Mouse (Mus musculus): ENCODE results near the gene Ccdc12. TPM values are rescaled to one million over a fixed set of nuclear protein-coding genes. Genes with fewer than 3 reads are reported as not detected.

The Ccdc12 gene
- polyA plus RNA-seq (2014; fragmentation: Illumina TruSeq; extraction: RNeasy Lipid Tissue Mini Kit (QIAGEN cat#74804); ENCODE audit: insufficient read depth, low read depth, low replicate concordance) = 141 TPM

DNA sequence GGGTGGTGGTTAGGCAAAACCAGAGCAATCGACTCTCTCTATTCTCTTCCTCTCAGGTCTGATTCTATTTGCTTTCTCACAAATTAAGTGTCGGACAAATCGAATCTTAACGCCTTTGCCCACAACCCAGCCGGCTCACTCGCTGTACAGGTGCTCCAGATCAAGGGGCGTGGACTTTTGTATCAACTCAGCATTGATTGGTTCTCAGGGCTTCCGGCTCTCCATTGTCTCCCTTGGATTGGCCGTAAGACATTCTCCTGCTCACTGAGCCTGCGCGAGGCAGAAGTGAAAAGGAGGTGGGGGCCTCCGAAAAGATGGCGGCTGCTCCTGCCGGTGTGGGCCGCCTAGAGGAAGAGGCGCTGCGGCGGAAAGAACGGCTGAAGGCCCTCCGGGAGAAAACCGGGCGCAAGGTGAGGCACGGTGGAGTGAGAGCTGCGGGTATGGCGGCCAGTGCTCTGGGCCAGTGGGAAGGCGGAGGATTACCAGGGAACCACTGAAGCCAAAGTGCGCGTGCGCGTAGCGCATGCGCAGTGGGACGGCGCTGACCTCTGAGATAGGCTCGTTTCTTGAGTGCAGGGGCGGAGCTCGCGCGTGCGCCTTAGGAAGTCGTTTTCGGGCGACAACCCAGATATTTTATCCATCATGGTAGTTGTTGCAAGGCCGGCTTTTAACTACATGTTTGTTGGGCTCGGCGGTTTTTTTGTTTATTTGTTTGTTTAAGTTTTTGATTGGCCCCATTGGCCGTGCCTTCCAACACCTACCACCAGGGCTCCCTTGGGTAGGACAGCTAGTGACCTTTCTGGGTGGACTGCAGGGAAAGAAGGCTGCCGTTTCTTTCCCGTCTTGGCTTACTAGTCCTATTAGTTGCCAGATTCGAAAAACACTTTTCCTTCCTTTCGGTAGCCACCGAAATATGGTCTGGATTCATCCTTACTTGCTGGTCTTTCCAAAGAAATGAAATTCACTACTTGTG, at the start of gene Ccdc12:
Ccdc12 (plus strand) TSS at position 255 of the 973 bp plus-strand sequence.

DNA sequence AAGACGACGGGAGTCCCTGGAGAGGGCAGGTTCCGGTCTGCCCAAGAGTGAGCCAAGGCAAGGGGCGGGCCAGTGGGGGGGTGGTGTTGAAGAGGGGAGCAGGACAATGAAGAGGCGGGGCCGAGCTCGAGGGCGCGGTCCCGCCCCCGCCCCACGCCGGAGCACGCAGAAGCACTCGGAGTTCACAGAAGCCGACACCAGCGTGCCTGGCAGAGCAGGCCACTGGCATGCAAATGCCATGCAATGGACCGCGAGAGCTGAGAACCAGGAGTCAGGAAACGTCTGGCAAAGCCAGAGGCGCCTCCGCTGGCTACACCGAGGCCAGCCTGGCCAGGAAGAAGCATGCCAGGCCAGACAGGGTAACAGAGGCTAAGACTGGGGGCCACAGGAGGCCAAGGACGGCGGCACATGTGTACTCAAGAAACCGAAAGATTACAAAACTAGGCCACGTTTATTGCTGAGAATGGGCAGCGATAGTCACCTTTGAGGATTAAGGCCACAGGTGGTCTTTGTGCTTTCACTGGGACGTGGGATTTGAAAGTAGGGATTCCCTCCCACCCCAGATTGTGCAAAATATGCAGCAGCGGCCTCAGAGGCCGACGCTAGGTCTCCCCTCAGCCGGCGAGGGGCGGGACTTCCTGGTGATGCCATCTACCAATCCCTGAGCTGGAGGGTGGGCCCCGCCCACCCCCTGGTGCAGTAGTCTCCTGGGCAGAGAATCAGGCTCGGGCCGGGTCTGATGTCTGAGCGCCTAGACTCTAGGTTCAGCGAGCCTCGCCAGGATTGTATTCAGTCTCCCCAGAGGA, 31.7 kb upstream of the Ccdc12 start, which contains the start of gene Nradd:
Nradd (minus strand) TSS at position 92 of the 806 bp plus-strand sequence.

GRCm38 (mm10) chr9:110653655-110654461, 2.4 kb upstream of the Ccdc12 start, which contains the start of gene Nbeal2:
Nbeal2 (minus strand) TSS chr9:110654161.

GRCm38 (mm10) chr9:110741711-110742294, 85.5 kb downstream of the Ccdc12 start, which contains the start of gene Myl3:
Myl3 (plus strand) TSS chr9:110741861.

GRCm38 (mm10) chr9:110746961-110747360, 90.7 kb downstream of the Ccdc12 start, which contains the start of gene Pth1r:
Pth1r (minus strand) TSS chr9:110747145.

Other genes starting within 250 kb of the Ccdc12 start
- 13.4 TPM for gene Ptpn23, start 248.3 kb upstream of the Ccdc12 start, polyA plus RNA-seq (2014; fragmentation: Illumina TruSeq; extraction: RNeasy Lipid Tissue Mini Kit (QIAGEN cat#74804); ENCODE audit: insufficient read depth, low read depth, low replicate concordance)
- gene Ngp, start 236.8 kb upstream of the Ccdc12 start, polyA plus RNA-seq (2014; fragmentation: Illumina TruSeq; extraction: RNeasy Lipid Tissue Mini Kit (QIAGEN cat#74804); ENCODE audit: insufficient read depth, low read depth, low replicate concordance) = 0.45 TPM
- 6.5 TPM for gene Klhl18, start 179.8 kb upstream of the Ccdc12 start, polyA plus RNA-seq (2014; fragmentation: Illumina TruSeq; extraction: RNeasy Lipid Tissue Mini Kit (QIAGEN cat#74804); ENCODE audit: insufficient read depth, low read depth, low replicate concordance)
- 4.5 TPM for gene Kif9, start 179.5 kb upstream of the Ccdc12 start, polyA plus RNA-seq (2014; fragmentation: Illumina TruSeq; extraction: RNeasy Lipid Tissue Mini Kit (QIAGEN cat#74804); ENCODE audit: insufficient read depth, low read depth, low replicate concordance)
- 32.7 TPM for gene Setd2, start 123.9 kb upstream of the Ccdc12 start, polyA plus RNA-seq (2014; fragmentation: Illumina TruSeq; extraction: RNeasy Lipid Tissue Mini Kit (QIAGEN cat#74804); ENCODE audit: insufficient read depth, low read depth, low replicate concordance)
- 19.5 TPM for gene Nradd, start 32.1 kb upstream of the Ccdc12 start, polyA plus RNA-seq (2014; fragmentation: Illumina TruSeq; extraction: RNeasy Lipid Tissue Mini Kit (QIAGEN cat#74804); ENCODE audit: insufficient read depth, low read depth, low replicate concordance)
- gene Nbeal2, start 2.3 kb upstream of the Ccdc12 start, polyA plus RNA-seq (2014; fragmentation: Illumina TruSeq; extraction: RNeasy Lipid Tissue Mini Kit (QIAGEN cat#74804); ENCODE audit: insufficient read depth, low read depth, low replicate concordance) = 10.7 TPM
- 12.4 TPM for gene Myl3, start 85.4 kb downstream of the Ccdc12 start, polyA plus RNA-seq (2014; fragmentation: Illumina TruSeq; extraction: RNeasy Lipid Tissue Mini Kit (QIAGEN cat#74804); ENCODE audit: insufficient read depth, low read depth, low replicate concordance)
- gene Pth1r, start 90.6 kb downstream of the Ccdc12 start, polyA plus RNA-seq (2014; fragmentation: Illumina TruSeq; extraction: RNeasy Lipid Tissue Mini Kit (QIAGEN cat#74804); ENCODE audit: insufficient read depth, low read depth, low replicate concordance) = 3.5 TPM
- not detected for gene Prss42, start 141.7 kb downstream of the Ccdc12 start, polyA plus RNA-seq (2014; fragmentation: Illumina TruSeq; extraction: RNeasy Lipid Tissue Mini Kit (QIAGEN cat#74804); ENCODE audit: insufficient read depth, low read depth, low replicate concordance)
- not detected for gene Prss44, start 157.5 kb downstream of the Ccdc12 start, polyA plus RNA-seq (2014; fragmentation: Illumina TruSeq; extraction: RNeasy Lipid Tissue Mini Kit (QIAGEN cat#74804); ENCODE audit: insufficient read depth, low read depth, low replicate concordance)
- gene Prss43, start 170.2 kb downstream of the Ccdc12 start, polyA plus RNA-seq (2014; fragmentation: Illumina TruSeq; extraction: RNeasy Lipid Tissue Mini Kit (QIAGEN cat#74804); ENCODE audit: insufficient read depth, low read depth, low replicate concordance) = not detected
- gene Prss45, start 178.1 kb downstream of the Ccdc12 start, polyA plus RNA-seq (2014; fragmentation: Illumina TruSeq; extraction: RNeasy Lipid Tissue Mini Kit (QIAGEN cat#74804); ENCODE audit: insufficient read depth, low read depth, low replicate concordance) = not detected
- gene Prss46, start 188.0 kb downstream of the Ccdc12 start, polyA plus RNA-seq (2014; fragmentation: Illumina TruSeq; extraction: RNeasy Lipid Tissue Mini Kit (QIAGEN cat#74804); ENCODE audit: insufficient read depth, low read depth, low replicate concordance) = not detected
- gene Prss50, start 201.5 kb downstream of the Ccdc12 start, polyA plus RNA-seq (2014; fragmentation: Illumina TruSeq; extraction: RNeasy Lipid Tissue Mini Kit (QIAGEN cat#74804); ENCODE audit: insufficient read depth, low read depth, low replicate concordance) = not detected
- 20.3 TPM for gene Als2cl, start 223.4 kb downstream of the Ccdc12 start, polyA plus RNA-seq (2014; fragmentation: Illumina TruSeq; extraction: RNeasy Lipid Tissue Mini Kit (QIAGEN cat#74804); ENCODE audit: insufficient read depth, low read depth, low replicate concordance)
- 1.9 TPM for gene Tmie, start 223.6 kb downstream of the Ccdc12 start, polyA plus RNA-seq (2014; fragmentation: Illumina TruSeq; extraction: RNeasy Lipid Tissue Mini Kit (QIAGEN cat#74804); ENCODE audit: insufficient read depth, low read depth, low replicate concordance)

Data from lung, adult 10 weeks (tissue).